Mouse (Mus musculus): ENCODE measurements around the gene Iqgap2. TPM values are rescaled to one million over a fixed set of nuclear protein-coding genes. Genes with fewer than 3 reads are reported as not detected.

Gene Iqgap2
- total and polyA plus RNA-seq, 3 experiments: 0.08 to 0.14 (median 0.11) TPM

- no peaks in the 10 kb centered on the region for H3K4me1 ChIP-seq (ENCODE audit: control insufficient read depth in 1 of 2, insufficient read depth in 2 of 2)
- dilution Hi-C loops (cut with MboI; ENCODE audit: extremely low pct_ligation_motif_present, extremely low pct_unique_long_range_greater_than_20kb, low sequenced_read_pairs) (no loop called here), in situ Hi-C loops (cut with MboI; ENCODE audit: low pct_ligation_motif_present, low pct_unique_long_range_greater_than_20kb, low sequenced_read_pairs) (no loop called here)
- no peak for DNase-seq (ENCODE audit: extremely low read depth)
- H3K4me2 ChIP-seq (ENCODE audit: insufficient read depth, low read depth, poor library complexity, severe bottlenecking): no peak overlapping the region
- no peaks in the 10 kb centered on the region for H3K36me3 ChIP-seq (replicated peaks in 1 of 2; ENCODE audit: control insufficient read depth in 1 of 2, insufficient read depth in 1 of 2, low read length in 1 of 2)
- peaks cover 5% of the 10 kb centered on the region for H3K9me3 ChIP-seq (replicated peaks; ENCODE audit: low read length)
- TF ChIP-seq MAZ (IDR thresholded peaks at IDR 0.05; ENCODE audit: low read depth, low read length) (no peak), MEF2A (IDR thresholded peaks at IDR 0.05; ENCODE audit: borderline replicate concordance, low read depth, low read length) (no peak), CTCF (conservative IDR thresholded peaks at IDR 0.05 in 1 of 2, IDR thresholded peaks at IDR 0.05 in 1 of 2; ENCODE audit: low read depth in 2 of 2, low read length in 2 of 2) (no peak), ZMIZ1 (IDR thresholded peaks at IDR 0.05; ENCODE audit: low read depth, low read length) (no peak), RCOR1 (conservative IDR thresholded peaks at IDR 0.05; ENCODE audit: low read depth, low read length) (no peak), MAFK (IDR thresholded peaks at IDR 0.05; ENCODE audit: insufficient replicate concordance, low read length) (no peak), MYC (IDR thresholded peaks at IDR 0.05; ENCODE audit: low read depth, low read length) (no peak), UBTF (IDR thresholded peaks at IDR 0.05; ENCODE audit: low read depth, low read length) (no peak), PAX5 (IDR thresholded peaks at IDR 0.05; ENCODE audit: low read length) (no peak), MXI1 (IDR thresholded peaks at IDR 0.05; ENCODE audit: low read depth, low read length) (no peak), NELFE (IDR thresholded peaks at IDR 0.05; ENCODE audit: low read depth, low read length) (no peak)
- H3K79me2 ChIP-seq (replicated peaks; ENCODE audit: control insufficient read depth, extremely low read depth, insufficient read depth, poor library complexity, severe bottlenecking): no peaks in the 10 kb centered on the region
- peaks cover 1% of the 10 kb centered on the region for H3K27me3 ChIP-seq (replicated peaks)
- no peak overlapping the region for H3K4me3 ChIP-seq (replicated peaks in 1 of 3; ENCODE audit: low read depth in 2 of 3, low read length in 2 of 3, poor library complexity in 1 of 3)
- H3K27ac ChIP-seq (ENCODE audit: insufficient read depth, low read depth): no peak overlapping the region
- no peak overlapping the region for H3K9ac ChIP-seq (ENCODE audit: insufficient read depth, low read depth)
These were observed 232.3 kb downstream of the Iqgap2 start for GRCm38 (mm10) chr13:95659432-95659831.

- Histone ChIP-seq H3K27ac (ENCODE audit: insufficient read depth, low read depth) (no peak overlapping the region), H3K9ac (ENCODE audit: insufficient read depth, low read depth) (no peak overlapping the region), H3K36me3 (replicated peaks in 1 of 2; ENCODE audit: control insufficient read depth in 1 of 2, insufficient read depth in 1 of 2, low read length in 1 of 2) (no peaks in the 10 kb centered on the region), H3K4me3 (replicated peaks in 1 of 3; ENCODE audit: low read depth in 2 of 3, low read length in 2 of 3, poor library complexity in 1 of 3) (no peak overlapping the region), H3K4me2 (ENCODE audit: insufficient read depth, low read depth, poor library complexity, severe bottlenecking) (no peak overlapping the region), H3K79me2 (replicated peaks; ENCODE audit: control insufficient read depth, extremely low read depth, insufficient read depth, poor library complexity, severe bottlenecking) (no peaks in the 10 kb centered on the region), H3K9me3 (replicated peaks; ENCODE audit: low read length) (peaks cover 5% of the 10 kb centered on the region), H3K4me1 (ENCODE audit: control insufficient read depth in 1 of 2, insufficient read depth in 2 of 2) (no peaks in the 10 kb centered on the region), H3K27me3 (replicated peaks) (peaks cover 4% of the 10 kb centered on the region)
- TF ChIP-seq GABPA (IDR thresholded peaks at IDR 0.05; ENCODE audit: insufficient replicate concordance, low read depth, low read length) (no peak), NELFE (IDR thresholded peaks at IDR 0.05; ENCODE audit: low read depth, low read length) (no peak), UBTF (IDR thresholded peaks at IDR 0.05; ENCODE audit: low read depth, low read length) (no peak), TBP (conservative IDR thresholded peaks at IDR 0.05; ENCODE audit: low read depth, low read length) (no peak), MAZ (IDR thresholded peaks at IDR 0.05; ENCODE audit: low read depth, low read length) (no peak), MEF2A (IDR thresholded peaks at IDR 0.05; ENCODE audit: borderline replicate concordance, low read depth, low read length) (no peak), RAD21 (IDR thresholded peaks at IDR 0.05; ENCODE audit: low read depth, low read length) (no peak), TCF12 (IDR thresholded peaks at IDR 0.05; ENCODE audit: low read depth, low read length) (no peak), EP300 (IDR thresholded peaks at IDR 0.05; ENCODE audit: low read length) (no peak)
- DNase-seq (ENCODE audit: extremely low read depth): no peak
- dilution Hi-C loops (cut with MboI; ENCODE audit: extremely low pct_ligation_motif_present, extremely low pct_unique_long_range_greater_than_20kb, low sequenced_read_pairs) (no loop called here), in situ Hi-C loops (cut with MboI; ENCODE audit: low pct_ligation_motif_present, low pct_unique_long_range_greater_than_20kb, low sequenced_read_pairs) (no loop called here)
These were observed 234.6 kb downstream of the Iqgap2 start for GRCm38 (mm10) chr13:95657171-95657570.
